Comparison of ENCODE assay signal across 8 mouse cellular contexts in genomic region chr8:57651689-57652455, GRCm38 (mm10). TPM values are rescaled to one million over a fixed set of nuclear protein-coding genes. Genes with fewer than 3 reads are reported as not detected.
DNase-seq lines count a peak whose midpoint lies in the region; ATAC-seq and TF ChIP-seq lines count a peak whose summit lies in the region.

No protein-coding gene starts in this region.

- H3K36me3 ChIP-seq in ES-E14 (ENCODE audit: control insufficient read depth, insufficient read depth, low read length, poor library complexity, severe bottlenecking) = no peaks in the 10 kb centered on the region
- H3K36me3 ChIP-seq in forebrain, embryonic 15.5 days = no peaks in the 10 kb centered on the region
- H3K36me3 ChIP-seq in lung, postnatal 0 days (ENCODE audit: insufficient read depth, low read length) = no peaks in the 10 kb centered on the region

- peak overlapping the region; percentile 77 for H3K9ac ChIP-seq in ES-E14 (ENCODE audit: insufficient read depth, low read depth, low read length, poor library complexity, severe bottlenecking)
- H3K9ac ChIP-seq in forebrain, embryonic 15.5 days (replicated peaks) = peak overlapping the region; percentile 93
- peak overlapping the region; percentile 75 for H3K9ac ChIP-seq in lung, postnatal 0 days (replicated peaks; ENCODE audit: low read depth)

- no peak for TF ChIP-seq EP300 in lung, postnatal 0 days (IDR thresholded peaks at IDR 0.05)

- H3K4me3 ChIP-seq in ES-E14 (ENCODE audit: insufficient read depth in 1 of 2, low read depth in 1 of 2, low read length in 2 of 2, poor library complexity in 1 of 2, severe bottlenecking in 1 of 2) = peak overlapping the region; percentile 76 to 97
- peak overlapping the region; percentile 92 for H3K4me3 ChIP-seq in forebrain, embryonic 15.5 days
- peak overlapping the region; percentile 93 for H3K4me3 ChIP-seq in layer of hippocampus, adult 2 months
- H3K4me3 ChIP-seq in lung, postnatal 0 days (ENCODE audit: low read depth, low read length) = peak overlapping the region; percentile 88

- peak; percentile 78 for ATAC-seq in forebrain, embryonic 15.5 days (replicated peaks)
- peak; percentile 89 for ATAC-seq in lung, postnatal 0 days

- in situ Hi-C loops in ES-E14 (cut with MboI; ENCODE audit: low sequenced_read_pairs in 2 of 2, unreplicated experiment in 2 of 2) = no loop called here

- no peak for DNase-seq in ES-E14 (ENCODE audit: low read depth, low spot score)
- peak; percentile 71 for DNase-seq in cerebellum, adult 11 months
- peak; percentile 66 for DNase-seq in heart, postnatal 25 days (ENCODE audit: low spot score)
- DNase-seq in layer of hippocampus, adult 2 months (ENCODE audit: low spot score in 2 of 2) = peak; percentile 39 to 41
- peak; percentile 79 for DNase-seq in lung, postnatal 0 days (ENCODE audit: low spot score)
- DNase-seq in ovary, postnatal 14 days (ENCODE audit: low spot score) = peak; percentile 54
- DNase-seq in thymus, postnatal 14 days = peak; percentile 72

- H3K27ac ChIP-seq in ES-E14 (ENCODE audit: insufficient read depth, low read depth, low read length, poor library complexity, severe bottlenecking) = no peak overlapping the region
- H3K27ac ChIP-seq in forebrain, embryonic 15.5 days (replicated peaks) = peak overlapping the region; percentile 87
- H3K27ac ChIP-seq in layer of hippocampus, adult 2 months = peak overlapping the region; percentile 94
- H3K27ac ChIP-seq in lung, postnatal 0 days (ENCODE audit: low read length) = peak overlapping the region; percentile 90

- TF ChIP-seq CTCF in layer of hippocampus, adult 2 months (conservative IDR thresholded peaks at IDR 0.05) = no peak; the same call in 1 of the 2 replicates
- TF ChIP-seq CTCF in lung, postnatal 0 days (IDR thresholded peaks at IDR 0.05) = no peak; the same call in none of the 2 replicates

- under 1% methylated on average over 76 of the region's 91 CpGs for WGBS in forebrain, embryonic 15.5 days
- WGBS in lung, postnatal 0 days = 5% methylated on average over 30 of the region's 91 CpGs

- H3K4me1 ChIP-seq in ES-E14 (ENCODE audit: control insufficient read depth in 2 of 2, insufficient read depth in 2 of 2, low read length in 2 of 2, poor library complexity in 1 of 2) = no peaks in the 10 kb centered on the region; a peak in 1 of 4 replicates
- H3K4me1 ChIP-seq in forebrain, embryonic 15.5 days = peaks cover 16% of the 10 kb centered on the region
- H3K4me1 ChIP-seq in lung, postnatal 0 days (ENCODE audit: insufficient read depth, low read depth, low read length) = no peaks in the 10 kb centered on the region

- H3K9me3 ChIP-seq in ES-E14 (ENCODE audit: control insufficient read depth, insufficient read depth, low read depth, low read length) = no peaks in the 10 kb centered on the region
- no peaks in the 10 kb centered on the region for H3K9me3 ChIP-seq in forebrain, embryonic 15.5 days
- H3K9me3 ChIP-seq in lung, postnatal 0 days (ENCODE audit: low read length) = no peaks in the 10 kb centered on the region

- peak overlapping the region; percentile 82 for H3K4me2 ChIP-seq in forebrain, embryonic 15.5 days (replicated peaks)
- H3K4me2 ChIP-seq in lung, postnatal 0 days (replicated peaks; ENCODE audit: low read depth, low read length) = peak overlapping the region; percentile 99

- no peaks in the 10 kb centered on the region for H3K27me3 ChIP-seq in forebrain, embryonic 15.5 days
- no peaks in the 10 kb centered on the region for H3K27me3 ChIP-seq in lung, postnatal 0 days (replicated peaks; ENCODE audit: insufficient read depth, low read length)

- intact Hi-C loops in heart, postnatal 25 days (cut with DNase I) = loop anchor here (2.0 to 5.0 kb wide), 4 partner anchors 40 to 165 kb away; partner anchors contain the start of gene Sap30

TF ChIP-seq in ES-E14, 5 proteins besides CTCF, POLR2A, EP300 and RAD21:
- TF ChIP-seq HCFC1 (IDR thresholded peaks at IDR 0.05; ENCODE audit: borderline replicate concordance, insufficient read depth, low read length) (no peak; the same call in 1 of the 2 replicates), ZC3H11A (IDR thresholded peaks at IDR 0.05; ENCODE audit: borderline replicate concordance, low read depth, low read length) (no peak), CHD2 (IDR thresholded peaks at IDR 0.05; ENCODE audit: low read depth, low read length) (no peak), MAFK (IDR thresholded peaks at IDR 0.05; ENCODE audit: insufficient read depth, low read depth, low read length) (no peak), ZNF384 (IDR thresholded peaks at IDR 0.05; ENCODE audit: low read depth, low read length) (no peak)
TF ChIP-seq in ES-E14: peak in this region for 0.

RNA-seq across cellular contexts. Expression of gene Galnt7, which starts 1.0 kb away (rescaled TPM):
- total RNA-seq in ES-E14 (2012; rRNA removed) = 17.7 and 19.7 TPM in 2 replicates
- polyA plus RNA-seq in forebrain, embryonic 15.5 days (2015; fragmentation: Nextera tagmentation; extraction: Ambion mirVana) = 9.5 and 10.1 TPM in 2 replicates
- 1 to 10 TPM; 3.9 to 4.9 TPM for total RNA-seq in heart, postnatal 25 days (2021)
- total RNA-seq in layer of hippocampus, adult 2 months (2021) = 10 to 100 TPM in 1 of 2 experiments, 1 to 10 TPM in 1; 9.7 to 11.4 TPM
- polyA plus RNA-seq in lung, postnatal 0 days (2015; fragmentation: Nextera tagmentation; extraction: Ambion mirVana) = 5.0 and 5.7 TPM in 2 replicates
